Mouse (Mus musculus) C2C12 (cell line): ENCODE data around the gene Jsrp1. TPM values are rescaled to one million over a fixed set of nuclear protein-coding genes. Genes with fewer than 3 reads are reported as not detected.
A peak's percentile ranks its signal among the peaks of the same experiment; 100 is the strongest.

Experiments used
- H3K27me3 ChIP-seq: one replicate; pipeline ENCODE4 v1.6.1; 2011; ENCODE audit not compliant: control insufficient read depth, insufficient read depth, insufficient read length
- H3K36me3 ChIP-seq: one replicate; pipeline ENCODE4 v1.6.1; 2011; ENCODE audit not compliant: control insufficient read depth, insufficient read depth
- H3K4me3 ChIP-seq: one replicate; pipeline ENCODE4 v1.5.1; 2011; ENCODE audit warnings: mild to moderate bottlenecking, control low read depth; ENCODE audit not compliant: poor library complexity, insufficient read depth, severe bottlenecking
- H3K79me2 ChIP-seq: one replicate; pipeline ENCODE4 v1.6.1; 2011; ENCODE audit not compliant: control insufficient read depth, insufficient read depth
- H3K79me3 ChIP-seq: one replicate; pipeline ENCODE4 v1.6.1; 2011; ENCODE audit warnings: low read depth, control low read depth
- H3ac ChIP-seq: one replicate; pipeline ENCODE3; 2011; ENCODE audit warnings: low read depth; ENCODE audit not compliant: control insufficient read depth, insufficient read length
- CEBPB ChIP-seq: IDR thresholded peaks from one replicate; pipeline ENCODE4 v1.6.1; 2011; ENCODE audit warnings: low read depth, mild to moderate bottlenecking, control low read depth, moderate library complexity
- CTCF ChIP-seq: IDR thresholded peaks from one replicate; pipeline ENCODE4 v1.5.1; 2011; ENCODE audit not compliant: control insufficient read depth, insufficient read depth, insufficient read length
- FOSL1 ChIP-seq: IDR thresholded peaks from one replicate; pipeline ENCODE4 v1.8.0; 2011; ENCODE audit warnings: mild to moderate bottlenecking, low read length; ENCODE audit not compliant: poor library complexity, insufficient read depth, severe bottlenecking
- MAX ChIP-seq: IDR thresholded peaks from one replicate; pipeline ENCODE4 v1.6.1; 2011; ENCODE audit warnings: mild to moderate bottlenecking, control low read depth
- MYOD1 ChIP-seq: IDR thresholded peaks from one replicate; pipeline ENCODE4 v1.6.1; 2011; ENCODE audit warnings: low read depth; ENCODE audit not compliant: control insufficient read depth, insufficient read length
- MYOG ChIP-seq: IDR thresholded peaks from one replicate; pipeline ENCODE4 v1.6.1; 2011; ENCODE audit not compliant: control insufficient read depth, insufficient read length; ENCODE audit errors: extremely low read depth
- USF1 ChIP-seq: IDR thresholded peaks from one replicate; pipeline ENCODE4 v1.6.1; 2011; ENCODE audit warnings: low read depth, mild to moderate bottlenecking, control low read depth, moderate library complexity
- polyA plus RNA-seq: library from polyadenylated mRNA; unstranded; fragments of >200 nt; fragmentation: generic; extraction: Trizol; gene quantifications from one replicate; pipeline ENCODE4 v1.2.1, GENCODE M21; 2012; ENCODE audit warnings: missing spikeins

Jsrp1 gene
- polyA plus RNA-seq, 1 experiment, result 29.2 TPM

- Histone ChIP-seq H3K4me3 (no peak overlapping the region), H3K79me3 (peaks cover 10% of the 10 kb centered on the region), H3K27me3 (no peaks in the 10 kb centered on the region), H3K36me3 (peaks cover 99% of the 10 kb centered on the region), H3K79me2 (peaks cover 27% of the 10 kb centered on the region), H3ac (no peak overlapping the region)
- TF ChIP-seq CEBPB (no peak), MYOG (no peak), FOSL1 (peak; percentile 10), MYOD1 (peak; percentile 8), USF1 (peak; percentile 50), MAX (no peak), CTCF (no peak)
Measured at GRCm38 (mm10) chr10:80776358-80776869, 36.9 kb downstream of the Jsrp1 start.

GRCm38 (mm10) chr10:80775731-80776130 lies 37.6 kb downstream of the Jsrp1 start:
- Histone ChIP-seq H3K79me2 (peaks cover 27% of the 10 kb centered on the region), H3K79me3 (peaks cover 10% of the 10 kb centered on the region), H3K4me3 (no peak overlapping the region), H3K27me3 (no peaks in the 10 kb centered on the region), H3K36me3 (peaks cover 99% of the 10 kb centered on the region), H3ac (no peak overlapping the region)
- TF ChIP-seq MAX (no peak), MYOD1 (no peak), MYOG (no peak), CEBPB (no peak), FOSL1 (no peak), CTCF (no peak), USF1 (no peak)

GRCm38 (mm10) chr10:80774981-80775380 lies 38.3 kb downstream of the Jsrp1 start:
- H3K79me3 ChIP-seq, result peaks cover 10% of the 10 kb centered on the region
- H3K4me3 ChIP-seq, result no peak overlapping the region
- no peaks in the 10 kb centered on the region for H3K27me3 ChIP-seq
- no peak for TF ChIP-seq MYOG
- no peak for TF ChIP-seq MAX
- TF ChIP-seq CTCF, result no peak
- TF ChIP-seq CEBPB, result no peak
- no peak for TF ChIP-seq FOSL1
- TF ChIP-seq MYOD1, result no peak
- TF ChIP-seq USF1, result no peak
- peaks cover 27% of the 10 kb centered on the region for H3K79me2 ChIP-seq
- no peak overlapping the region for H3ac ChIP-seq
- H3K36me3 ChIP-seq, result peaks cover 99% of the 10 kb centered on the region

- Histone ChIP-seq H3ac (no peak overlapping the region), H3K36me3 (peaks cover 99% of the 10 kb centered on the region), H3K4me3 (no peak overlapping the region), H3K79me2 (peaks cover 27% of the 10 kb centered on the region), H3K27me3 (no peaks in the 10 kb centered on the region), H3K79me3 (peaks cover 10% of the 10 kb centered on the region)
- TF ChIP-seq MYOG (no peak), USF1 (no peak), CTCF (peak; percentile 73), FOSL1 (no peak)
Measured at GRCm38 (mm10) chr10:80774549-80774948, 38.7 kb downstream of the Jsrp1 start.

GRCm38 (mm10) chr10:80773816-80774215 lies 39.5 kb downstream of the Jsrp1 start:
- no peak overlapping the region for H3ac ChIP-seq

GRCm38 (mm10) chr10:80768365-80768764 lies 44.9 kb downstream of the Jsrp1 start:
- H3K79me2 ChIP-seq, result peaks cover 43% of the 10 kb centered on the region
- no peak overlapping the region for H3K4me3 ChIP-seq
- no peak for TF ChIP-seq FOSL1
- no peak for TF ChIP-seq MYOG
- no peak for TF ChIP-seq CEBPB
- no peak for TF ChIP-seq USF1
- no peak for TF ChIP-seq MYOD1
- TF ChIP-seq CTCF, result no peak
- no peak for TF ChIP-seq MAX
- no peak overlapping the region for H3ac ChIP-seq
- H3K27me3 ChIP-seq, result no peaks in the 10 kb centered on the region
- peaks cover 24% of the 10 kb centered on the region for H3K79me3 ChIP-seq
- peaks cover 90% of the 10 kb centered on the region for H3K36me3 ChIP-seq

More at GRCm38 (mm10) chr10:80773816-80774215, 39.5 kb downstream of the Jsrp1 start:
- no peak overlapping the region for H3K4me3 ChIP-seq
- peaks cover 99% of the 10 kb centered on the region for H3K36me3 ChIP-seq
- H3K79me2 ChIP-seq, result peaks cover 27% of the 10 kb centered on the region
- TF ChIP-seq USF1 (no peak), CEBPB (no peak), FOSL1 (no peak), CTCF (no peak), MYOG (no peak), MAX (no peak), MYOD1 (no peak)
- H3K27me3 ChIP-seq, result no peaks in the 10 kb centered on the region
- H3K79me3 ChIP-seq, result peaks cover 10% of the 10 kb centered on the region
